Mouse (Mus musculus): ENCODE results near the gene Gpr182. TPM values are rescaled to one million over a fixed set of nuclear protein-coding genes. Genes with fewer than 3 reads are reported as not detected.
"Not testable (repeated sequence)": the region's sequence is repeated elsewhere in the genome, so short reads cannot be mapped to it uniquely, and the experiment has no call there.

Gpr182 gene
- polyA plus RNA-seq, 1 experiment from 2014 or later = 0.28 TPM

DNA sequence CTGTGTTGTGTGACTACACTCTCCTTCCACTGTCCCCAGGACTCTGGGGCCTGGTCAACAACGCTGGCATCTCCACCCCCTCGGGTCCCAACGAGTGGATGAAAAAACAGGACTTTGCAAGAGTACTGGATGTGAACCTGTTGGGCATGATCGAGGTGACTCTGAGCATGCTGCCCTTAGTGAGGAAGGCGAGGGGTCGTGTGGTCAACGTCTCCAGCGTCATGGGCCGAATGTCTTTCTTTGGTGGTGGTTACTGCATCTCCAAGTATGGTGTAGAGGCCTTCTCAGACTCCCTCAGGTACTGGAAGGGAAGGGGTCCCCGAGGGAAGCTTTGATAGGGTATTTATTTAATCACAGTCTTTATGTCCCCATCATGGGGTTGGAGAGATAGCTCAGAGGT is 11.4 kb upstream of the Gpr182 start:
- not testable (repeated sequence) for H3K27me3 ChIP-seq (ENCODE audit: control insufficient read depth, insufficient read depth, low read length); ATAC-seq (replicated peaks; ENCODE audit: insufficient number of reproducible peaks, low FRiP score, low TSS enrichment, low read depth); H3K27ac ChIP-seq (replicated peaks; ENCODE audit: low read depth, low read length); H3K4me1 ChIP-seq (ENCODE audit: control insufficient read depth, insufficient read depth, low read length); H3K9me3 ChIP-seq (replicated peaks; ENCODE audit: control insufficient read depth, low read length); DNase-seq (ENCODE audit: low spot score); H3K9ac ChIP-seq (replicated peaks; ENCODE audit: low read length); H3K4me2 ChIP-seq (ENCODE audit: low read depth, low read length); H3K4me3 ChIP-seq (ENCODE audit: low read depth, low read length); H3K36me3 ChIP-seq (replicated peaks; ENCODE audit: control insufficient read depth, insufficient read depth, low read depth, low read length)
- WGBS = 83% methylated on average over 10 of the region's 10 CpGs

DNA sequence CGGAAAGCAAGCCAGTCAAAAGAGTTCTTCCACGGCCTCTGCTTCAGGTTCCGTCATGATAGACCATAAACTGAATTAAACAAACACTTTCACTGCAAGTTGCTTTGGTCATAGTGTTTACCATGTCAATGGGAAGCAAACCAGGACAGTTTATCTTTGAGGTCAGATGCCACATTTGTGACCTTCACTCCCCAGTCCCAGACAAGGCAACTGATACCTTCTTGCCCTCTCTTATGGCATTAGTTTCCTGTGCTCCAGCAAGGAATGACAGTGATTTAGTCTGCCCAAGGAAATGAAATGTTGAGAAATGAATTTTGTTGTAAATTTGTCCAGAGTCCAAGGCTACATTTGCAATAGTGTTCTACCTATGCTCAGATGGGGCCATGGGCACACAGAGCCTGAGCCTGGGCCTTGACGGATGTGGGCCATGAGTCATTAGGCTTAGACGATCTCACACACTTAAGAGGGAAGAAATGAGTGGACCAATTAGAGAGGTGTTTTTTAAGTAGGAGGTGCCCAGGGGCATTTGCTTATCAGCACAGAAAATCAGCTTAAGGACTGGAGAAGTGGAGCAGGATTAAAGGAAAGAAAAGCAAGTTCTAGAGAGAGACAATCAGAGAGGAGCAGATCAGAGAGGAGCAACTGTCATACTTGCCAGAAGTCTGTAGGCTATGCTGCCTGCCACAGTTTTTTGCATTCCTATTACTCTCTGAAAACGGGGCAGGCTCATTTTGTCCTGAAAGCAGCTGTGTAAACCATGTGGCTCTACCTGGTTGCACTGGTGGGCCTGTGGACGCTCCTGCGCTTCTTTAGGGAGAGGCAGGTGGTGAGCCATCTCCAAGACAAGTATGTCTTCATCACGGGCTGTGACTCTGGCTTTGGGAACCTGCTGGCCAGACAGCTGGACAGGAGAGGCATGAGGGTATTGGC is 7.9 kb upstream of the Gpr182 start, which contains the start of the genes Rdh1 and Rdh16f1:
Gene Rdh1 (plus strand): TSS at position 541 of the 930 bp plus-strand sequence.
Gene Rdh16f1 (plus strand): TSS at position 607 of the 930 bp plus-strand sequence.
- Histone ChIP-seq H3K4me2 (ENCODE audit: low read depth, low read length) (no peak within 1 kb of the TSS), H3K27me3 (ENCODE audit: control insufficient read depth, insufficient read depth, low read length) (no peaks in the 10 kb centered on the region), H3K27ac (replicated peaks; ENCODE audit: low read depth, low read length) (no peak within 1 kb of the TSS), H3K36me3 (replicated peaks; ENCODE audit: control insufficient read depth, insufficient read depth, low read depth, low read length) (no peaks in the 10 kb centered on the region), H3K9me3 (replicated peaks; ENCODE audit: control insufficient read depth, low read length) (no peaks in the 10 kb centered on the region), H3K4me1 (ENCODE audit: control insufficient read depth, insufficient read depth, low read length) (no peaks in the 10 kb centered on the region), H3K9ac (replicated peaks; ENCODE audit: low read length) (no peak within 1 kb of the TSS), H3K4me3 (ENCODE audit: low read depth, low read length) (no peak within 1 kb of the TSS)
- ATAC-seq (replicated peaks; ENCODE audit: insufficient number of reproducible peaks, low FRiP score, low TSS enrichment, low read depth) = no peak
- 77% methylated on average over 9 of the region's 9 CpGs for WGBS
- DNase-seq (ENCODE audit: low spot score) = no peak

DNA sequence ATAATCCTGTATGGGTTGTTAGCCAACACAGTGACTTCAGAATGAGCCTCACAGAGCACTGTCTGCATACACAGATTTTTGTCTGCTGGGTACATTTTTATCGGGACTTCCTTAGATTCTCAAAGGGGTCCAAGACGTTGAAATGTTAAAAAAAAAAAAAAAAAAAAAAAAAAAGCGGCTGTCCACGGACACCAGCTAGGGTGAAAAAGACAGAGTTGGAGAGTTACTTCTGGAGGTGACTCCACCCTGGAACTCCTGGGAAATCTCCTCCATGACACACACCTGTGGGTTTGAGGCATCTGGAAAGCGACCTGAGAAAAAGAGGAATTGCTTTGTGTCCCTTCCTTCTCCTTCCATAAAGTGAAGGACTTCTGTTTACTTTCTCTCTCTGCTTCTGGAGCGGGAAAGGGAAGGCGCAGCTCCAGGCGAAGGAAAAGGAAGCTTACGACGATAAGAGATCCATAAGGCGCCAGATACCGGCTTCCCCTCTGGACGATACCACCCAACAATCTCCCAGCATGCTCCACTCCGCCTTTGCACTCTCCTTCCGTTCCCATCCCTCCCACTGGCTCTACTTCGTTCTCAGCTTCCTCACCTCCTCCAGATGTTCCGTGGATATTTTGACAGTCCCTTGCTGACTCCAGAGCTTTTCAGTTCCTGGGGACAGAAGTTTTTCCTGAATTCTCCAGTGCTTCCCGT is 4.4 kb upstream of the Gpr182 start:
- ATAC-seq (replicated peaks; ENCODE audit: insufficient number of reproducible peaks, low FRiP score, low TSS enrichment, low read depth) (no peak), DNase-seq (ENCODE audit: low spot score) (no peak)
- Histone ChIP-seq H3K27ac (replicated peaks; ENCODE audit: low read depth, low read length) (no peak overlapping the region), H3K9me3 (replicated peaks; ENCODE audit: control insufficient read depth, low read length) (no peaks in the 10 kb centered on the region), H3K27me3 (ENCODE audit: control insufficient read depth, insufficient read depth, low read length) (no peaks in the 10 kb centered on the region), H3K4me3 (ENCODE audit: low read depth, low read length) (no peak overlapping the region), H3K4me1 (ENCODE audit: control insufficient read depth, insufficient read depth, low read length) (no peaks in the 10 kb centered on the region), H3K4me2 (ENCODE audit: low read depth, low read length) (peak overlapping the region; percentile 11), H3K36me3 (replicated peaks; ENCODE audit: control insufficient read depth, insufficient read depth, low read depth, low read length) (no peaks in the 10 kb centered on the region), H3K9ac (replicated peaks; ENCODE audit: low read length) (no peak overlapping the region)
- WGBS = 51% methylated on average over 18 of the region's 18 CpGs

DNA sequence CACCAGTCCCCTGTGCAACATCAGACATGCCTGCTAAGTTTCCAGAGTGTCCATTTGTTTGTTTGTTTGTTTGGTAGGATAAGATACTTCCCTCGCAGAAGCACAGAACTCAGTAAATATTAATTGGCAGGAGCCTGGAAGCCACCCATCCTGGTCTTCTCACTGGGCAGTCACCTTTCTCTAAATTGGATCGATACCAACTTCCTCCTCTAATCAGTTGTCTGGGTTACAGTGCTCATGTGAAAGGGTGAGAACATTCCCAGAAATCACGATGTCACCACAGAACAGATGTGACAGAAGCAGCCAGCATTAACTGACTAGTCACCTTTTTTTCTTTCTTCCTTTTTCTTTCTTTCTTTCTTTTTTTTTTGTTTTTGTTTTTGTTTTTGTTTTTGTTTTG is 3.7 kb upstream of the Gpr182 start:
- no peak overlapping the region for H3K9ac ChIP-seq (replicated peaks; ENCODE audit: low read length)
- no peaks in the 10 kb centered on the region for H3K4me1 ChIP-seq (ENCODE audit: control insufficient read depth, insufficient read depth, low read length)
- H3K9me3 ChIP-seq (replicated peaks; ENCODE audit: control insufficient read depth, low read length) = no peaks in the 10 kb centered on the region
- no peak overlapping the region for H3K4me2 ChIP-seq (ENCODE audit: low read depth, low read length)
- no peak for ATAC-seq (replicated peaks; ENCODE audit: insufficient number of reproducible peaks, low FRiP score, low TSS enrichment, low read depth)
- no peak for DNase-seq (ENCODE audit: low spot score)
- no peak overlapping the region for H3K27ac ChIP-seq (replicated peaks; ENCODE audit: low read depth, low read length)
- H3K36me3 ChIP-seq (replicated peaks; ENCODE audit: control insufficient read depth, insufficient read depth, low read depth, low read length) = no peaks in the 10 kb centered on the region
- H3K27me3 ChIP-seq (ENCODE audit: control insufficient read depth, insufficient read depth, low read length) = no peaks in the 10 kb centered on the region
- no peak overlapping the region for H3K4me3 ChIP-seq (ENCODE audit: low read depth, low read length)
- 81% methylated on average over 3 of the region's 3 CpGs for WGBS

- no peak overlapping the region for H3K4me2 ChIP-seq (ENCODE audit: low read depth, low read length)
- H3K27ac ChIP-seq (replicated peaks; ENCODE audit: low read depth, low read length) = no peak overlapping the region
- no peak overlapping the region for H3K9ac ChIP-seq (replicated peaks; ENCODE audit: low read length)
- DNase-seq (ENCODE audit: low spot score) (no peak), ATAC-seq (replicated peaks; ENCODE audit: insufficient number of reproducible peaks, low FRiP score, low TSS enrichment, low read depth) (no peak)
- WGBS = 87% methylated on average over 6 of the region's 6 CpGs
- no peaks in the 10 kb centered on the region for H3K9me3 ChIP-seq (replicated peaks; ENCODE audit: control insufficient read depth, low read length)
- H3K4me1 ChIP-seq (ENCODE audit: control insufficient read depth, insufficient read depth, low read length) = no peaks in the 10 kb centered on the region
- H3K27me3 ChIP-seq (ENCODE audit: control insufficient read depth, insufficient read depth, low read length) = no peaks in the 10 kb centered on the region
- H3K36me3 ChIP-seq (replicated peaks; ENCODE audit: control insufficient read depth, insufficient read depth, low read depth, low read length) = no peaks in the 10 kb centered on the region
- no peak overlapping the region for H3K4me3 ChIP-seq (ENCODE audit: low read depth, low read length)
Measured at GRCm38 (mm10) chr10:127754566-127755166, 3.1 kb upstream of the Gpr182 start.

- H3K27me3 ChIP-seq (ENCODE audit: control insufficient read depth, insufficient read depth, low read length) = no peaks in the 10 kb centered on the region
- H3K4me3 ChIP-seq (ENCODE audit: low read depth, low read length) = no peak overlapping the region
- no peak overlapping the region for H3K27ac ChIP-seq (replicated peaks; ENCODE audit: low read depth, low read length)
- no peak for DNase-seq (ENCODE audit: low spot score)
- WGBS = 54% methylated on average over 24 of the region's 24 CpGs
- H3K9ac ChIP-seq (replicated peaks; ENCODE audit: low read length) = no peak overlapping the region; the same call in 1 of the 2 replicates
- peaks cover 9% of the 10 kb centered on the region for H3K36me3 ChIP-seq (replicated peaks; ENCODE audit: control insufficient read depth, insufficient read depth, low read depth, low read length)
- H3K4me2 ChIP-seq (ENCODE audit: low read depth, low read length) = peak overlapping the region; percentile 6; the same call in 1 of the 2 replicates
- no peaks in the 10 kb centered on the region for H3K9me3 ChIP-seq (replicated peaks; ENCODE audit: control insufficient read depth, low read length)
- H3K4me1 ChIP-seq (ENCODE audit: control insufficient read depth, insufficient read depth, low read length) = no peaks in the 10 kb centered on the region
- no peak for ATAC-seq (replicated peaks; ENCODE audit: insufficient number of reproducible peaks, low FRiP score, low TSS enrichment, low read depth)
Measured at GRCm38 (mm10) chr10:127750136-127750777, 1.3 kb downstream of the Gpr182 start.

DNA sequence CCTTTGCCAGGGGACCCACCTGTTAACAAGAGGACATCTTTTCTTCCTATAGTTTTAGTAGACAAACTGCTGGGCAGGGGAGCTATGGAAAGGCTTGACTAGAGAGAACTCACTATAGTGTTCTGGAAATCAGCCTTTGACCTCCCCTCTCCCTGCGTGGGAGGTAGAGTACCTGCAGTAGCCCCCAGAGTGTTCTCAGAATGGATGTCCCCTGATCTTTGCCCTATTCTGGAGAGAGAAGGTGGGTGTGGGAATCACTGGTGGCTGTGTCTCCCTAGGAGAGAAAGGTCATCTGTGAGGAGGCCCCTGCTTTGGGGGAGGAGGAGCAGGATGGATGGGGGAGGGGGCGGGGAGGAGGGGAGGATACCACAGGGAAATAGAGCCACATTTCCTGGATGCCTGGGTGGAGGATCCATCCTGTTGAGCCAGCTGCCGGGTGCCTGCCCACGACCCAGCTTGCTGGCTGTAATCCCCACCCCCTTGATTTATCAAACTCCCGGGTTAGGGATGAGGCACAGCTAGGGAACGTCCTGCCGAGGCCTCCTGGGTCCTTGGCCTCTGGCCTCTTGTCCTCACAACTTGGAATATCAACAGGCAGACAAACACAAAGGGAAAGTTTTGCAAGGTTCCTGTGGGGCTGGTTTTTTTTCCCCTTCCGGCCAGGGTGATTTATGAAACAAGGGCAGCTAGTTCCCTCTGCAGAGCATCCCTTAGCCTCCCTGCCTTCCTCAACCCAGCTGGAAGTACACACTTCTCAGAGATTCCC is 2.5 kb downstream of the Gpr182 start:
- no peak for DNase-seq (ENCODE audit: low spot score)
- no peaks in the 10 kb centered on the region for H3K4me1 ChIP-seq (ENCODE audit: control insufficient read depth, insufficient read depth, low read length)
- no peak overlapping the region for H3K27ac ChIP-seq (replicated peaks; ENCODE audit: low read depth, low read length)
- H3K9me3 ChIP-seq (replicated peaks; ENCODE audit: control insufficient read depth, low read length) = no peaks in the 10 kb centered on the region
- H3K4me2 ChIP-seq (ENCODE audit: low read depth, low read length) = no peak overlapping the region
- WGBS = 12% methylated on average over 7 of the region's 8 CpGs
- H3K4me3 ChIP-seq (ENCODE audit: low read depth, low read length) = no peak overlapping the region
- no peak for ATAC-seq (replicated peaks; ENCODE audit: insufficient number of reproducible peaks, low FRiP score, low TSS enrichment, low read depth)
- H3K27me3 ChIP-seq (ENCODE audit: control insufficient read depth, insufficient read depth, low read length) = no peaks in the 10 kb centered on the region
- peaks cover 15% of the 10 kb centered on the region for H3K36me3 ChIP-seq (replicated peaks; ENCODE audit: control insufficient read depth, insufficient read depth, low read depth, low read length)
- H3K9ac ChIP-seq (replicated peaks; ENCODE audit: low read length) = no peak overlapping the region

All from embryonic facial prominence, embryonic 11.5 days (tissue).